Mouse (Mus musculus) ovary, postnatal 36 days (tissue): ENCODE measurements around the gene Phf21b.
"Not testable (repeated sequence)": the region's sequence is repeated elsewhere in the genome, so short reads cannot be mapped to it uniquely, and the experiment has no call there.

Experiments
- DNase-seq: peaks from one replicate; pipeline ENCODE4 v3.0.0; 2022; ENCODE audit warnings: low spot score, mixed read lengths

Phf21b gene

GRCm38 (mm10) chr15:84856006-84856995 is at the start of gene Phf21b:
Phf21b (minus strand) TSS chr15:84856049.
- peak; percentile 86 for DNase-seq

GRCm38 (mm10) chr15:84903843-84904385 is 48.1 kb upstream of the Phf21b start:
- no peak for DNase-seq

- no peak for DNase-seq
These were observed 42.2 kb upstream of the Phf21b start for GRCm38 (mm10) chr15:84898077-84898476.

DNA sequence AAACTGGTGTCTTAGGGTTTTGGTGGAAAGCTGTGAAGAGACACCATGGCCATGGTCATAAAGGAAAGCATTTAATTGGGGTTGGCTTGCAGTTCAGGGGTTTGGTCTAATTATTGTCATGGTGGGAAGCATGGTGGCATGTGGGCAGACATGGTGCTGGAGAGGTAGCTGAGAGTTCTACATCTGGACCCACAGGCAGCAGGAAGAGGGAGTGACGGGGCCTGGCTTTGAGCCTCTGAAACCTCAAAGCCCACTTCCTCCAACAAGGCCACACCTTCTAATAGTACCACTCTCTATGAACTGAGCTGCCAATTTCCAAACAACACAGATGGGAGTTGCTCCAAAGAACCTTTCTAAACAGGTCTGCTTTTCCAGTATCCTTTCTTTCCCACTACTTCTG is 40.8 kb upstream of the Phf21b start:
- no peak for DNase-seq

- DNase-seq = not testable (repeated sequence)
These were observed 40.4 kb upstream of the Phf21b start for GRCm38 (mm10) chr15:84896216-84896615.

- peak; percentile 26 for DNase-seq
These were observed 35.8 kb upstream of the Phf21b start for GRCm38 (mm10) chr15:84891658-84892057.

DNA sequence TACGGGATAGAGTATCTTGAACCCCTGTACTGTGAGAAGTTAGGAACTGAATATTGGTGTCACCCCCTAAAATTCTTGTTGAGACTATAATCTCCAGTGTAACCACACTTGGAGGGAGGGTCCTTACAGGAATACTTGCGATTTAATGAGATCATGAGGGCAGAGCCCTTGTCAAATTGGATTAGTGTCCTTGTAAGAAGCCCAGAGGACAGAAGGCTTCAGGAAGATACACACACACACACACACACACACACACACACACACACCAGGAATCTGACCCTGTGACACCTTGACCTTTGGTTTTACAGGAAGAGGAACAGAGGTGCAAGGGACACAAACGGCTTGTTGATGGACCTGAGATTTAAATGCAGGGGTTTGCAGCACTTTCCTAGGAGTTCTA is 35.4 kb upstream of the Phf21b start:
- DNase-seq = no peak

- no peak for DNase-seq
These were observed 32.2 kb upstream of the Phf21b start for GRCm38 (mm10) chr15:84888066-84888465.

GRCm38 (mm10) chr15:84877029-84877815 is 21.4 kb upstream of the Phf21b start:
- DNase-seq = no peak

GRCm38 (mm10) chr15:84873867-84874266 is 18.0 kb upstream of the Phf21b start:
- no peak for DNase-seq

- no peak for DNase-seq
These were observed 17.2 kb upstream of the Phf21b start for GRCm38 (mm10) chr15:84873079-84873478.

DNA sequence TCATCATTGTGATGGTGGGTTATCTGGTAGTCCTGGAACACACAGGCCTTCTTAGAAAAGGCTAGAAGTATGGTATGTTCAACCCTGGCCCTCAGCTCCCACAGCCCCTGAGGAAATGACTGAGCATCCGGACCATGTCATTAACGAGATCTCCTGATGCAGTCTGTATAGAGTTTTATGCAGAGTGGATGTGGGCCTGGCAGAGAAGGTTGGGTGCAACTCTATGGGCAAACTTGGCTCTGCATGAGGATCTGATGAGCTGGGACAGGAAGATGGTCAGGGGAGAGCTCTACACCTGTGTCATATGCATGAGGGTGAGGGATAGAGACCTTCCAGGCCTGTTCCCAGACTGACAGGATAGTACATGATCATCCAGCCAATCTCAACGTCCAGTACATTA is 16.0 kb upstream of the Phf21b start:
- DNase-seq = no peak

DNA sequence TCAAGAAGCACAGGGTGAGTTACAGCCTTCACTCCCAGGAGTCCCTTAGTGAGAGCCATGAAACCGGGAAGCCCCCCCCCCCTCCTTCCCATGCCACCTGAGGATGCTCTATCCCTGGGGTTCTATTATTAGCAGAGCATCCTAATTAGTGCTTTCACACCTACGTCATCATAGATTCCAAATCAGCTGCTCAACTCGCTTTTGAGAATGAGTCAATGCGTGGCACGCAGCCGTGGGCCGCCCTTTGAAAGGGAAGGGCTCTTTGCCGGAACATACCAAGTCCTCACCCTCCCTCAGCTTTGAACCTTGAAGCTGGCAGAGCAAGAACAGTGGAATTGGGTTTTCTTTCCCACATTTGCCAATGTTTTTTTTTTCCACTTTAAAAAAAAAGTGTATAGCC is 6.1 kb upstream of the Phf21b start:
- no peak for DNase-seq

GRCm38 (mm10) chr15:84857623-84858022 is 1.8 kb upstream of the Phf21b start:
- DNase-seq = no peak

DNA sequence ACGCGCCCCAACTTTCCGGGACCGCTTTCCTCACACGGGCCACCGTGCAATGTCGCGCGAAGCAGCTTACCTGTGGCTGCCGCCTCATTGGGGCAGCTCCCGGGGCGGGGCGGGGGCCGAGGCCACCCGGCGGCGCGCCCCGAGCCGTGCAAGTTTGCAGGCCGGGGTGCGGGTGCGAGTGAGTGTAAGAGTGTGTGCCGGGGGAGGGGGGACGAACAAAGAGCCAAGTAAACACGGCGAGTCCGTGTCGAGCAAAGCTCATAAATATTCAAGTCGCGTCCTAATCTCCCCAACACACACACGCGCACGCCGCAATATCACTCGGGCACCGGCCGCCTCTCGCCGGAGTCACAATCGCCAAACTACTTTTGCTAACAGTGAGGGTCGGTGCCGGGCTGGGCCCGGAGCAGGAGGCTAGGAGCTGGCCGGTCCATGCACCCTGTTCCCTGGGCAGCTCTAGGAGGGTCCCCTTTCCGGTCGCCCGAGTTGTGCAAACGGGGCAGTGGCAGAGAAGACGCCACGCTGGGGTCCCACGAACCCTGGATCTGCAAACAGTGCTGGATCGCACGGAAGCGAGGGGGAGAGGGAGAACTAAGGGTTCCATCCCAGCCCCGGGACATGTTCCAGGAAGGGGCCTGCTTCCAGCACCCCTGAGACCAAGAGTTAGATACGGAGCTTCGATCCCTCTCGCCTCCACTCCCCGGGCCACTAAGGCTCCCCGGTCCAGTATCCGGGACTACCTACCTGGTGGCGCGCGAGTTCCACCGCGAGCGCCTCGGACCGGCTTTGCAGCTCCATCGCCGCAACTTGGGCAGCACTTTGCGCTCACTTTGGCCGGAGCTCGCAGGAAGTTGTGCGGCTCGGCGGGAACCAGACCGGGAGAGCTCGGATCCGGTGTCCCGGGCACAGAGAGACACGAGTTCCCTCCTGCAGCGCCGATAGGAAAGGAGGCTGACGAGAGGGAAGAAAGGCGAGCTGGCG is 638 bp downstream of the Phf21b start:
- DNase-seq = peak; percentile 39

DNA sequence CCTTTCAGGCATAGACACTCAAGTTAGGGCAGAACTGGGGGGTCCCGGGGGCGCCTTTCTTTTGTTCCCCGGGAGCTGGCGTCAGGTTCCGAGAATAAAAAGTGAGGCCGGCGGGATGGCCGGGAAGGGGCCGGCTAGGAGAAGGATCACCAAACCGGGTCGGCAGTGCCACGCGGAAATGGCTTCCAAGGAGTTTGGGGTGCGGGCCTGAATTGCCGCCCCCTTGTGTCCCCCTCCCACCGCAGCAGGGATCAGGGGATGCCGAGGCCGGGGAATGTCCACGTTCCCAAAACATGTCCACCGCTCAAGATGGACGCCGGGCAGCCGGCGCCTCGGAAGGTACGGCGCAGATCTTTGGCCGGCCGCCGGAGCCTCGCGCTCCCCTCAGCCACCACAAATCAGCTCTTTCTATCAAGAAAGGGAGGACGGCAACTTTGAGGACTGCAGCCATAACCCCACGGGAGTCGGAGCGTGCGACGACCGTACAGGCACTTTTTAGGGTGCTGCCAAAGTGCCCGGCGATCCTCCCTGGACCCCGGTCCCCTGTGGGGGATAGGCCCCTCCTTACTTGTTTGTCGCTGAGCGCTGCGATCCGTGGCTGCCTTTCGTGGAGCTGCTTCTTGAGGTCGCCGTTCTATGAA is 1.6 kb downstream of the Phf21b start:
- no peak for DNase-seq

DNA sequence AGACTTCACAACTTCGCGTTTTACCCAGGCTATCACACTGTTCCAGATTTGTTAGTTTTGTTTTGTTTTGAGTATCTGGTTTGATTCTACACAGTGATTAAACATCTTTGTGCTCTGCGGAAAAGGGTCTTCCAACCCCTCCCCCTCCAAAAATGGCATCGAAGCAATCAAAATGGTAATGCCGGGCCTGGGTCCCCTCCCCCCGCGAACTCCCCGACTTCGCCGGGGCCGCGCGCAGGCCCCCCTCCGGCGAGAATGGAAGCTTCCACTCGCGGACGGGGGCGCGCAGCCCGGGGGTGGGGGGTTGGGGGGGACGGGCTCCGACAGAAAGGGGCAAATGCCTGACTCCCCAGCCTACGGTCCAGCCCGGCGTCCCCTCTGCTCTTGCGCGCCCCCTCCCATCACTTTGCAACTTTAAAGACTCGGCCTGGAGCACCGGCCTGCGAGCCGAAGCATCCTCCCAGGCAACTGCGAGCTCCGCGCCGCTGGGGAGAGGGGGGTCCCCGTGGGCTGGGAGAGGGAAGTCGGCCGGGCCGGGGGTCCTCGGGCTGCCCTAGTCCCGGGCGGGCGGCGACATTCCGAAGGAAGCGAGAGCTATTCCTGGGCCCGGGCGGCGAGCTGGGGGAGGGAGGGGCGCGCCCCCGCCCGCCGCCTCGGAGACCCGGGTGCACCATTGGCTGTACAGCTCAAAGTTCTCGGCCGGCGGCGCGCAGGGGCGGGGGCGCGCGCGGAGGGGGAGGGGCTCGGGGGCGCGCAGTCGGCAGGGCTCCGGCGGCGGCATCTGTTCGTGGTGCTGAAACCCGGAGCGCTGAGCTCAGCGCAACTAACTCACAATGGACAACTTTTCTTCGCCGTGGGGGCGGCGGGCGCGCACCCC is 2.4 kb downstream of the Phf21b start:
- DNase-seq = peak; percentile 72

DNA sequence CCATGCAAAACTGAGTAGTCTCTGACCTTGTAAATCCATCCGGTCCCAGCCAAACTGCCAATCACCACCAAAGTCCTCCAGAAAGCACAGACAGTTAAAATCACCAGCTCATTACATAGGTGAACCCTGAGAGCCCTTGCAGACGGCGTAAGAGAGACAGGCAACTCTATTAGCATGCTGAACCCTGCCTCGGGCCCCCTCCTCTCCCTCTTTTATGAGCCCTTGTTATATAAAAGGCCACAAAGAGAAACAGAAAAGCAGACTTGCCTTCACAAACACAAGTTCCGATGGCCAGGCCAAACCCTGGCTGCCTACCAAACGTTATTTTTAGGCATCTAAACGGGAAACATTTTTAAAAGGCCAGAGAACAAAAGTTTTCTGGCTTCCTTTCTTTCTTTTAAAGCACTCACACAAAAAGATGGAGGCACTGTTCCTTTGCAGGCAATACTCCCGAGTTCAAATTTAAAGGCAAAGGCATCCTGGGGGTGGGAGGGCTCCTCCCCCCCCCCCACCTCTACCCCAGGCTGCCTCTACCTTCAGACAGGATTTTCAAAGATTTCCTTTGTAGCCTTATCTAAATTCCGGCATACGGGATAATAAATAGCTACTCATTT is 3.3 kb downstream of the Phf21b start:
- DNase-seq = no peak

DNA sequence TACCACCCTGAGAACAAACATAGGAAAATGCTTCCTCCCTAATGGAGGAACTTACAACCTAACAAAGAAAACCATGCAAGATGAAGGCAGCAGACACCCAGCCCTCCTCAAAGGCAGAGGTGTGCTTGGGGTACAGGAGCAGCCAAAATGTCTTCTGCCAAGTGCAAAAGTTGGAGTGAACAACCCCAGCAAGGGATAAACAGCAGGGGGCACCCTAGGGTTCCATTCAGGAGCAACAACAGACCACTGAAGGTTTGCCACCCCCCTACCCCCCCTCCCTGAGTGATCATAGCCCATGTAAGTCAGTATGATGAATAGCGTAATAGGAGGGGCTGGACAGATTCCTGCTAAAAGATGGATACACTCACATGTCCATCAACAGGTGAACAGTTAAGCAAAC is 5.5 kb downstream of the Phf21b start:
- no peak for DNase-seq
